Mouse (Mus musculus) thymus, postnatal 36 days (tissue): ENCODE measurements around the gene Ankrd54.

Source experiments
- DNase-seq, 2 experiments: peaks; one replicate each; pipeline ENCODE4 v3.0.0; 2022; ENCODE audit warnings: mixed read lengths in 2 of 2

Ankrd54 gene

DNA sequence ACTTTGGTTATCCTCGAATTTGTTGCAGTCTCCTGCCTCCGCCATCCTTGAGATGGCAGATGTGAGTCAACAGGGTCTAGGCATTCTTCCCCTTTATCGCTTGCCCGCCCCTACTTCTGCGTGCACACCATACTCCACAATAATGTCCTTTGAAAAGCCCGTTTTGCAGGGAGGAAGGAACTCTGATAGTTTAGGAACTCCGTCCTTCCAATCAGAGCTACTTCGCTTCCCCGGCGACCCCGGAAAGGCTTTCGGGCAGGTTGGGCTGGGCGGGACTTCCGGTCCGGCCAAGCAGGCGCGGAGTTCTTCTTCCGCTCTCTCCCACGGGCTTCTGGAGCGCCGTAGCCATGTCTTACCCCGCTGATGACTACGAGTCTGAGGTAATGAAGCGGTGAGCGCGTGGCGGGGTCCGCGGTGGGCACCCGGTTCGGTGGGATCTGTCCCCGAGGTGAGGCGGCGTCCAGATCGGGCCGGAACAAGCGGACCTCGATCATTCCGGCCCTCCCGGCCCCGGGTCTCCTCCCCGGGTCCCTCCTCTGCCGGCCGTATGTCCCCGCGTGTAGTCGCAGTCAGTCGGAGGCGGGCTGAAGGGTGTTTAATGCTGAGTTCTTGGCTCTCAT, 12.3 kb upstream of the Ankrd54 start, which contains the start of gene Eif3l:
Eif3l (plus strand) TSS at position 267 of the 620 bp plus-strand sequence.
- DNase-seq: peak; percentile 83 to 86

DNA sequence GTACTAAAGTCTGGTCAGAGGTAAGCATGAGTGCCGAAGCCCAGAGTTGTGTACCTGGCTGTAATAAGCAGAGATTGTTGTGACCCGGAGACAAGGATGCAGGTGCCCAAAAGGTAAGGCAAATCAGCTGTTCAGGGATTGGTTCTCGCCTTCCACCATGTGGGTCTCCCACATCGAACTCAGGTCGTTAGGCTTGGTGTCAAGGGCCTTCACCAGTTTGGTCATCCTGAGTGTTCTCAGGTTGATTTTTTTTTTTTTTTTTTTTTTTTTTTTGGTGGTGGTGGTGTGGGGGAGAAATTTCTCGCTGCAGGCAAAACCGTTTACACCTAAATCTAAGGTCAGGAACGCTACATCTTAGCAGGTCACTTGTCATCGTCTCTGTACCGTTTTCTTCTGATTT, 11.8 kb upstream of the Ankrd54 start:
- DNase-seq: no peak

DNA sequence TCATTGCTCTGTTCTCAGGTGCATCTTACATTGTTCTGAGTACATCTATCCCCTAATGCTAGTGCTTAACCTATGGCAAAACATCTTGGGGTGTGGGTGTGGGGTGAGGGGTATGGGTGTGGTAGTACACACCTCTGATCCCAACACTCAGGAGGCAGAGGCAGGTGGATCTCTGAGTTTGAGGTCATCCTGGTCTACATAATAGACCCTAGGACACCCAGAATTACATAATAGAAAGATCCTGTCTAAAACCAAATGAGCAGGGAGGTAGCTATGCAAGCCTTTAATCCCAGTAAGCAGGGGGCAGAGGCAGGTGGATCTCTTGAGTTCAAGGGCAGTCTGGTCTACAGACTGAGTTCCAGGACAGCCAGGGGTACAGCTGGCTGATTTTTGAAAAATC, 11.1 kb upstream of the Ankrd54 start:
- DNase-seq: no peak

GRCm38 (mm10) chr15:79071117-79072039, 8.7 kb upstream of the Ankrd54 start:
- DNase-seq: no peak

- no peak for DNase-seq
Measured at GRCm38 (mm10) chr15:79068416-79068815, 5.7 kb upstream of the Ankrd54 start.

GRCm38 (mm10) chr15:79067631-79068030, 4.9 kb upstream of the Ankrd54 start:
- DNase-seq: no peak

DNA sequence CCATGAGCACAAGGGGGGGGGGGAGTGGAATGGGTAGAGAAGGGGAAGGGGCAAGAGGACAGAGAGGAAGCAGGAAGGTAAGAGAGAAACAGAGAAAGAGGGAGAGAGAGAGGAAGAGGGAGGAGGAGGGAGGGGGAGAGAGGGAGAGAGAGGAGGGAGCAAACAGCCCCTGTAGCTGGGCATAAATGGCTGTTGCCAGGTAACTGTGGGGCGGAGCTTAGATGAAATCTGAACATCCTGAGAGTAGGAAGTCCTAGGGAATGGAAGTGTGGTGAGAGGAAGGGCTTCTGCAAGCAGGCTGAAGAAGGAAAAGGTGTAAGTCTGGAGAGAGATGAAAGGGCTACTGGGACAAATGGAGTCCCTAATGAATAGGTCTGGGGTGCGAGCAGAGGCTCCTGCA, 3.6 kb upstream of the Ankrd54 start:
- DNase-seq: no peak

- DNase-seq: no peak
Measured at GRCm38 (mm10) chr15:79065086-79065770, 2.5 kb upstream of the Ankrd54 start.

DNA sequence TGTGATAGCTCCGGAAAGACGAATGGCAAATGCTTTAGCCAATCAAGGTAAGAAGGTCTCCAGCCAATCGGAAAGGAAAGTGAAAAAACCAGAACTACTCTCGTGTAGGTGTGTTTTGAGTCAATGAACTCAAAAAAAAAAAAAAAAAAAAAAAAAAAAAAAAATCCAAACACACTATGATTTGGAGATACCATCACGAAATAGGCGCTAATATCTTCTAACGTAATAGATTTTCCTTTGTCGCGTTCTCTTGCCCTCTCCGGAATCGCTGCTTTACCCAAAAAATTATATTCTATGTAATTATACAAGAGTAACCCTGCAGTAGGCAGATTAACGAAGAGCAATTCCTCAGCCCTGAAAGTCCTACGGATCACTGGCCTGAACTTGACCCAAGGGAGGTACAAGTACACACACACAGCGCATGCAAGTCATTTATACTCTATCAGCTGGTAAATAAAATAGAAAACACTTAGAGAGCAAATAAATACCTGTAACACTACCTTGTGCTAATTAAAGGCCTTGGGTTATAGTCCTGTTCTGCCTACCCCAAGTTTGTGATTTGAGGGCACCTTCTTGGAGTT, 557 bp upstream of the Ankrd54 start:
- DNase-seq: no peak

DNA sequence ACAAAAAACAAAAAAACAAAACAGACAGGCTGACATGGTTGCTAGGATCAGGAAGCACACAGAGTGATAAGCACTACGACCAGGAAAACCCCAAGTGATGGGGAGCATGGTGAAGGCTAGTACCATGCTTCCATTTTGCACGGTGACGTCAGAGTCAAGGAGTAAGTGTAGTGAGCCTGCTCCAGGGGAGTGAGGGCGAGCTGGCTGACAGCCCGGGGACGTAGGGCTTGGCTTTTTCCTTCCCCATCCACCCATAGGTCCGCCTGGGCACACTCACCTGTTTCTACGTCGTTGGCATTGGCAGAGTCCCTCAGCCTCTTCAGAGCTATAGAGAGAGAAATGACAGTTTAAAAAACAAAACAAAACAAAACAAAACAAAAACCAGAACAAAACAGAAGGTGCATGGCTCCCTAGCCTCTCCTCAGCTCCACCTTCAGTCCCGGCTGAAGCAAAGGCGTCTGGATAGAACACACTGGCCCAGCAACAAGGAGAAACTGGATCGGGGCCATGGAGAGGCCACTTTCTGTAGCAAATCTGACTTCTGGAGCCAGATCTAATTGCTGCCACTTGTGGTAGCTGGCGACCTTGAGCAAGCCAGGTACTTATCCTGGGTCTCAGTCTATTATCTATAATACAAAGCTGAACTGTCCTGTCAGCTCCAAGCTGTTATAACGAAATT, 1.7 kb downstream of the Ankrd54 start:
- no peak for DNase-seq

DNA sequence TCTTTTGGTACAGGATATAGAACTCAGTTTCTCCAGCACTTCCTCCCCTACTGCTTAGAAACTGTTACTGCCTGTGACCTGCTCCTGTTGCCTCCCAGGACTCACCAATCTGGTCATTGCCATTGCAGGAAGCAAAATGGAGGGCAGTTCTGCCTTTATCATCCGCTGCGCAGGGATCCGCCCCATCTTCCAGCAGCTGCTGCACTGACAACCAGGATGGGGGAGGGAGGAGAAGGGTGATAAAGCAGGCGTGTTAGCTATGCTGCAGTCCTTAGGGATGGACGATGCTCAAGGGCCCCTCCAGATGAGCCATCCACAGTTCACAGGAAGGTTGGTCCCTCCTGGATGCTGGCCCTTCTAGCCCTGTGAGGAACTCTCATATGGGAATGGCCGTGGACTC, 4.8 kb downstream of the Ankrd54 start:
- no peak for DNase-seq

DNA sequence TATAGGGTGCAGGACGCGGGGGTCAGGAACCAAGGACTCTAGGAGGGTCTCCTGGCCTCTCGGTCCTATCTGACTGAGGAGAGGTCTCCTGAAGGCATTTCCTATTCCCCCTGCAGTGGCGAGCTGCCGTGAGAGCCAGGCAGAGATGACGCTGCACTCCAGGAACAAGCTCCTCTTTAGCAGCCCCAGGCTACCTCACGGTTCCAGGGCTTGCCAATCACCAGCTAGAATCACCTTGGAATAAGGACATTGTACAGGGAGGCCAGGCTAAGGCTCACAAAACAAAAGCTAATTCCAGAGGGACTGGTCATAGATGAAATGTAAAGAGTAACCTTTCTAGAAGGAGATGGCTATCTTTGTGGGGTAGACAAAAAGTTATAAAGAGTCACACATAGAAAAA, 6.1 kb downstream of the Ankrd54 start:
- no peak for DNase-seq

- no peak for DNase-seq
Measured at GRCm38 (mm10) chr15:79052366-79052765, 10.3 kb downstream of the Ankrd54 start.

DNA sequence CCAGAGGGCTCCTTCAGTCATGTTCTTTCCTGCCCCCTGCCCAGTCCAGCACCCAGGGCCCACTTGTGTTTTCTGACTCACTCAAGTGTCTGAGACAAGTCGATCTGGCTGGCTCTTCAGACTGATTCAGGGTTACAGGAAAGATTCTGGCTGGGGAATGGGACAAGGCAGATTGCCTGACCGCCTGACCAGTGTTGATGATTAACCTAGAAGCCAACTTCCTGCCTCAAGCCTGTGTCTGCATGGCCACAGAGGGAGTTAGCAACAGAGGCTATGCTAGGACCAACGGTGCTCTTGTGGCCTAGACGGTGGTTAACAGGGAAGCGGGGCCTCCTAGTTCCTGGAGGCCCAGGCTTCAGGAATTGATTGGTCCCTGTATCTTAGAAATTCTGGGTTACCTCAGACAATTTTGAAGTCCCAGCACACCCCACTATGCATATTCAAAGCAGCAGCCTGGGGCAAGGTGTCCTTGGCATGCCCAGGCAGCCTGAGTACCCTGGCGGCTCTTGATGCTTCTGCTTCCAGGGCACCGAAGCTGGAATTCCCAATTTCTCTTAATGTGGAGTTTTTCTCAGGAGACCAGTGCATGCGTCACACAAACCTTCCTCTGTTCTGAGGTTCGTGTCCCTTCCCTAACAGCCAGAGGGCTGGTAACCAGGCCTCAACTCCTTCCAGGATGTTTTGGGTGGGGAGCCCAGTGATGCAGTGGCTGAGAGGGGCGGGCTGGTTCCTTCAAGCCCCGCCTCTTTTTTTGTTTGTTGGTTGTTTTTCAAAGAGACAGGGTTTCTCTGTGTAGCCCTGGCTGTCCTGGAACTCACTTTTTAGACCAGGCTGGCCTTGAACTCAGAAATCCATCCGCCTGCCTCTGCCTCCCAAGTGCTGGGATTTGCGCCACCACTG, 11.0 kb downstream of the Ankrd54 start:
- no peak for DNase-seq

DNA sequence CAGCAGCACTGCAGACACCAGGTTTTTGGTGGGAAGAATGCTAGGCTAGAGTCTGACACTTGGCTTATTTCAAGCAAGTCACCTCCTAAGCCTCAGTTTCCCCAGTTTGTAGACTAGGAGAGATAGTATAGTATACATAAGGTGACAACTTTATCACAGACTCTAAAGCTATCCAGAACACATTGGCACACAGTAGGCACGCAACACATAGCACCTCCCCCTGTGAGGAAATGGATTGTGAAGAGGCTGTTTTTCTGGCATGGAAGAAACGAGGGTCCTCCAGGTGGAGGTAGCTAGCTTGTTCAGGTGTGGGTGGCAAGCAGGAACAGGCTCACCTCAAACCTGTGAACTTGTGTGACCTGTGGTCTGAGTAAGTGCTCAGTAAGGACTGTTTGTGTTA, 11.7 kb downstream of the Ankrd54 start:
- DNase-seq: no peak

DNA sequence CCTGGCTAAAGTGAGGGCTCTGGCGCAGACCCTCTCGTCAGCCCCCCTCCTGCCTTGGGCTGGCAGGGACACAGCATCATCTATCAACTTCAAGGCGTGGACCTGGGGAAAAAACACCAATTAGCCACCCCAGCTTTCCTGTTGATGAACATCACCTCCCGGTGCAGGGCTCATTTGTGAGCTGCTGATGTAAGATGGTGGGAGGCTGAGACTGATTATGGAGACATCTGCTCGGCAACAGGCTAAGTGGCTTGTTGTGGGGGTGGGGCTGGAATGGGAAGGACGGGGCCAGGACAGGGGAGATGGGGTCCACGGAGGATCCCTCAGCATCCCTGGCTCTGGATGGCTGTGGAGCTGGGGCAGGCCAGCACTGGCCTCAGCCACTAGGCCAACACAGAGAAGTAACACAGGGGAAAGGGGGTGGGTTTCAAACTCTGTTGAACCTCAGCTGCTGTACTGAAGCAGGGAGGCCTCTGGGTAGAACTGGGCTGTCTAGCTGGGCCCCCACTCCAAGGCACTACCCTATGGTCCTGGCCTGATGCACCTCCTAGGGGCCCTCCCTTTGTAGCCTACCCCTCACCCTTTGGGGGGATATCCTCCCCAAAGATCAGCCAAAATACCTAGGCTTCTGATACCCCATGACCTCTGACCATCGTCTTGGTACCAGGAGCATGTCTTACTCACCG, 12.4 kb downstream of the Ankrd54 start:
- DNase-seq: no peak

GRCm38 (mm10) chr15:79048186-79048585, 14.5 kb downstream of the Ankrd54 start:
- no peak for DNase-seq

DNA sequence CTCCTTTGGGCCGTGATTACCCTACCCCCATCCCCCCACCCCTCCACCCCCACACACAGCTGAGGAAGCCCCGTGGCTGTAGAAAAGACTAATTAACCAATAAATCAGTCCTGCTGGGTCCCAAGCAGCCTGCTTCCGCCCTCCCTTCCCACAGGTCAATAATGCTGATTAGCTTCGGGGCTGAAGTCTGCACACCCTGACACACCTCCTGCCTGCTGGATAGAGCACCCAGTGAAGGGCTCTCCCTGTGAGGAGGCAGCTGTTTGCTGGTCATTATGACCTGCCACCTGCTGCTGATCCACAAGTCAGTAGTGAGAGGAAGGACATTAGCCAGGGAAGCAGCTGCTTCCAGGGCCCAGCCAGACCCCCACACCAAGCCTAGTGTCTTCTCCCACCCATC, 17.9 kb downstream of the Ankrd54 start:
- no peak for DNase-seq

- DNase-seq: no peak
Measured at GRCm38 (mm10) chr15:79042721-79043491, 19.8 kb downstream of the Ankrd54 start.

GRCm38 (mm10) chr15:79041585-79041984, 21.1 kb downstream of the Ankrd54 start, which contains the start of gene Galr3:
Galr3 (plus strand) TSS chr15:79041885.
- DNase-seq: no peak
